Mouse (Mus musculus) spleen, adult 10 weeks (tissue): ENCODE data around the gene Cep104. TPM values are rescaled to one million over a fixed set of nuclear protein-coding genes. Genes with fewer than 3 reads are reported as not detected.

Experiments used
- polyA plus RNA-seq: library from polyadenylated mRNA; stranded (reverse); fragments of 350-450 nt; fragmentation: Illumina TruSeq; extraction: RNeasy Lipid Tissue Mini Kit (QIAGEN cat#74804); gene quantifications from one replicate; pipeline ENCODE4 v1.2.3, GENCODE M21; 2015; ENCODE audit warnings: low replicate concordance; ENCODE audit not compliant: insufficient read depth

Cep104 gene
- 10.6 TPM for polyA plus RNA-seq

GRCm38 (mm10) chr4:153974431-153975291 is at the start of gene Cep104, which contains the start of gene Dffb:
Gene Cep104, plus strand, starts transcription at chr4:153975194.
Gene Dffb, minus strand, starts transcription at chr4:153975126.

GRCm38 (mm10) chr4:153956569-153957405 is 18.2 kb upstream of the Cep104 start, which contains the start of gene A430005L14Rik:
Gene A430005L14Rik, plus strand, starts transcription at chr4:153957237.

GRCm38 (mm10) chr4:154011646-154012089 is 36.7 kb downstream of the Cep104 start, which contains the start of gene Lrrc47:
Gene Lrrc47, plus strand, starts transcription at chr4:154011731.

GRCm38 (mm10) chr4:154025641-154026440 is 50.8 kb downstream of the Cep104 start, which contains the start of gene Smim1:
Gene Smim1, minus strand, starts transcription at chr4:154026230.

GRCm38 (mm10) chr4:154042577-154042976 is 67.6 kb downstream of the Cep104 start, which contains the start of gene Ccdc27:
Gene Ccdc27, minus strand, starts transcription at chr4:154042677.

Other genes with a start within 250 kb of the Cep104 start
- 20.9 TPM for gene A430005L14Rik, start 18.0 kb upstream of the Cep104 start, polyA plus RNA-seq
- gene Dffb, start 68 bp upstream of the Cep104 start, polyA plus RNA-seq = 18.7 TPM
- 35.7 TPM for gene Lrrc47, start 36.5 kb downstream of the Cep104 start, polyA plus RNA-seq
- gene Smim1, start 51.0 kb downstream of the Cep104 start, polyA plus RNA-seq = 3.0 TPM
- gene Ccdc27, start 67.5 kb downstream of the Cep104 start, polyA plus RNA-seq = not detected
- gene Trp73, start 165.0 kb downstream of the Cep104 start, polyA plus RNA-seq = 0.04 TPM
- gene Wrap73, start 167.2 kb downstream of the Cep104 start, polyA plus RNA-seq = 7.3 TPM
- 133 TPM for gene Tprgl, start 185.5 kb downstream of the Cep104 start, polyA plus RNA-seq
- 1.4 TPM for gene Megf6, start 195.5 kb downstream of the Cep104 start, polyA plus RNA-seq